Mouse (Mus musculus) brown adipose tissue, adult 24 weeks (tissue): ENCODE results near the gene Zfp780b. TPM values are rescaled to one million over a fixed set of nuclear protein-coding genes. Genes with fewer than 3 reads are reported as not detected.

ENCODE experiments used
- polyA plus RNA-seq: library from polyadenylated mRNA; stranded (reverse); fragments of >200 nt; gene quantifications from 2 replicates; pipeline ENCODE4 v1.2.4, GENCODE M21; 2012; ENCODE audit not compliant: missing spikeins, insufficient read depth, insufficient read length

Zfp780b gene
- polyA plus RNA-seq, 1 experiment: 5.2 TPM

Other genes starting within 250 kb of the Zfp780b start
- gene Zfp60, start 247.8 kb downstream of the Zfp780b start, polyA plus RNA-seq: 4.9 and 5.1 TPM in 2 replicates
- 2.1 and 2.8 TPM in 2 replicates for gene Zfp626, start 172.0 kb downstream of the Zfp780b start, polyA plus RNA-seq
- gene Zfp59, start 140.6 kb downstream of the Zfp780b start, polyA plus RNA-seq: 1.9 and 3.2 TPM in 2 replicates
- 1.7 and 2.0 TPM in 2 replicates for gene Zfp607a, start 121.6 kb downstream of the Zfp780b start, polyA plus RNA-seq
- 11.0 and 11.4 TPM in 2 replicates for gene Zfp974, start 49.7 kb downstream of the Zfp780b start, polyA plus RNA-seq
- 0.21 TPM in 1 of 2 replicates, not detected in the other for gene Zfp850, start 34.9 kb upstream of the Zfp780b start, polyA plus RNA-seq
- 114 and 122 TPM in 2 replicates for gene Psmc4, start 70.9 kb upstream of the Zfp780b start, polyA plus RNA-seq
- gene Fcgbp, start 92.1 kb upstream of the Zfp780b start, polyA plus RNA-seq: not detected in 2 replicates
- not detected in 2 replicates for gene 9530053A07Rik, start 150.3 kb upstream of the Zfp780b start, polyA plus RNA-seq
- 19.9 and 25.7 TPM in 2 replicates for gene Fbl, start 190.5 kb upstream of the Zfp780b start, polyA plus RNA-seq
- 17.9 and 26.8 TPM in 2 replicates for gene Dyrk1b, start 200.3 kb upstream of the Zfp780b start, polyA plus RNA-seq